Mouse (Mus musculus) CD4-positive helper T cell, adult 2 months (primary cell): ENCODE measurements around the gene Rab40b.

Experiments used
- DNase-seq: peaks from one replicate; pipeline ENCODE4 v3.0.0-alpha.2; 2012; ENCODE audit warnings: low read depth, missing footprints, low spot score

Gene Rab40b

GRCm38 (mm10) chr11:121387750-121388553 lies at the start of gene Rab40b:
Gene Rab40b, minus strand, starts transcription at chr11:121388251.
- peak; percentile 53 for DNase-seq

GRCm38 (mm10) chr11:121437236-121437635 lies 49.2 kb upstream of the Rab40b start:
- DNase-seq = no peak

GRCm38 (mm10) chr11:121434156-121435155 lies 46.4 kb upstream of the Rab40b start, which contains the start of gene Fn3k:
Gene Fn3k, plus strand, starts transcription at chr11:121434913.
- peak; percentile 90 for DNase-seq

DNA sequence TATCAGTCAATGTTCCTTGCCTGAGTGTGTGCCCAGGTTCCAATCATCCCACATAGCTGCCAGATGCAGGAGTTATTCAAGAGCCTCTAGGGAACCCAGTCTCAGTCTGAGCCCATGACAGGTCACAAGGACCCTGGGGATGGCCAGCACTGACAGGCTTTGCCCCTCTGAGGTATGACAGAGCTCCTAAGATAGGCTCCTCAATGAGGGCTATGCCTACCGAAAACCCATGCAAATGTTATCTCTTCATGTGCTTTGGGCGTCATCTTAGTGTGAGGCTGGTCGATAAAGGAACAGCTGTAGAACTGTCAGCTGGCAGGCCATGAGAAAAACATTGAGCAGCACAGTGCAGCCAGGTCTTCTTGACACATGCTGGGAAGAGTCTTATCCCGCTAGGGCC lies 45.3 kb upstream of the Rab40b start:
- DNase-seq = no peak

DNA sequence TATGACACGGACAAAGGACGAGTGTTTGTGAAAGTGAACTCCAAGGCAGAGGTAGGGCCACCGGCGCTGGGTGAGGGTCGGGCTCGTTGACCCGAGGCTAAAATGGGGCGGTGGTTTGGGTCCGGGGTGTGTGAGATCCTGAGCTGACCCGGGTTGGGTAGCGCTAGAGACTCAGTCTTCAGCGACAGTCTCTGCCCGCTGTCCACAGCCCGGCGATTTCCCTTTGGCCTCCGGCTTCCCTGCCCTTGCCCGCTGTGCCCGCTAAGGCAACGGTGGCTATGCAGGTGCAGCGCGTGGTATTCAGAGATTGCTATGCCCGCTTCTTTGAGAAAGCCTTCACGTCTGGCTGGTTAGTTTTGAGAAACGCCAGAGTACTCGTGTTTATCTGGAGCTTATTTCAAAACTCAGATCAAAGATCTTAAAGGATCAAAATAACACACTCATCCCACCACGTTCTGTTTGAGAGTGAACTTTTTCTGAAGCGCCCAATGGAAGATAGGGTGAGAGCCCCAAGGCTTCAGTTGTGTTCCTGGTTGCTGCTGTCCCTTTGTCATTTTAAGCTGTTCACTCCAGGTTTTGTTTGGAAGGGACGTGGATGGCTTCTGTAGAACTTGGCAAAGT lies 33.6 kb upstream of the Rab40b start:
- no peak for DNase-seq

DNA sequence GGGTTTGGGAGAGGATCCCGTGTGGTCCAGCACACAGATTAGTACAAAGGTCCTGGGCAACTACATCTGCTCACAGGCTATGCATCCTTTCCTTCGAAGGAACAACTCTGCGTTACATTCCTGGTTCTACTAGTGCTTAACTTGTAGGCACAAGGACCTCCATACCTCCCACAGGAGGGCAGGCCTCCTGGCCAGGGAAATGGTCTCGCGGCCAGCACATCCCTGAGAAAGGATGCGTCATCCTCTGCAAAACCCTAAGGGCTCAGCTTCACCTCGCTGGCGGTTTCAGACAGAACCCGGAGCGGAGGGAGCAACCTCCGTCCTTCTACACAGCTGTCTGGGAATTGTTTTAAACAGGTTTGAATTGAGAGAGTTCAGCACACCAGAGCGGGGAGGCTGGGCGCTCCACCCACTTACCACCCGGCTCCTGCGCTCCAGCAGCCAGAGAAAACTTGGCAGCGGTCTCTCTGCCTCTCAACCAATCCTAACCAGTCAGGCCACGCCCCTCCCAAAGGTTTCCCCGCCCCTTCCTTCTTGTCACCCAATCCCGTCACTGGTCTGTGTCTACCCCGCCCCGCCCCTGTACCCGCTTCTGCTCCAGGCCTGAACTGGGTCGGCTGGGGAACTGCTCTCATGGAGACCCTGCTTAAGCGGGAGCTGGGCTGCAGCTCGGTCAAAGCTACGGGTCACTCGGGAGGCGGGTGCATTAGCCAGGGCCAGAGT lies 32.9 kb upstream of the Rab40b start, which contains the start of gene Fn3krp:
Gene Fn3krp, plus strand, starts transcription at position 572 of the 723 bp plus-strand sequence.
- peak; percentile 97 for DNase-seq

GRCm38 (mm10) chr11:121420379-121420778 lies 32.3 kb upstream of the Rab40b start:
- no peak for DNase-seq

- DNase-seq = no peak
These were observed 30.9 kb upstream of the Rab40b start for GRCm38 (mm10) chr11:121418932-121419331.

DNA sequence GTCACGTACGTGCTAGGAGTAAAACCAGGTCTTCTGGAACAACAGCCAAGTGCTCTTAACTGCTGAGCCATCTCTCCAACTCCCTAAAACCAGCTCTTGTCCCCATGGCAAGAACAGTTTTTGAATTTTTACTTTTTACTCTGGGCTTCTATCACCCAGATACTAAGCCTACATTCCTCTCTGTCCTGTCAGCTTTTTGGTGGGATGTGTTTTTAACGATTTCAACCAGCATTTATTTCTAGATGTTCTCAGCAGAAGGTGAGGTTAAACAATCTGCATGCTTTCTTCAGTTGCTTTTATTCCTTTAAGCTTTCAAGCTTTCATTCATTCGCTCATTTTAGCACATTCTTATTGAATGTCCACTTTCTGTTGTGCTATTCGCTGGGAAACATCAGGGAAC lies 29.9 kb upstream of the Rab40b start:
- no peak for DNase-seq

GRCm38 (mm10) chr11:121415351-121415750 lies 27.3 kb upstream of the Rab40b start:
- no peak for DNase-seq

GRCm38 (mm10) chr11:121414762-121415161 lies 26.7 kb upstream of the Rab40b start:
- DNase-seq = no peak

GRCm38 (mm10) chr11:121407366-121408155 lies 19.5 kb upstream of the Rab40b start:
- DNase-seq = no peak

- no peak for DNase-seq
These were observed 4.4 kb upstream of the Rab40b start for GRCm38 (mm10) chr11:121392405-121392804.

DNA sequence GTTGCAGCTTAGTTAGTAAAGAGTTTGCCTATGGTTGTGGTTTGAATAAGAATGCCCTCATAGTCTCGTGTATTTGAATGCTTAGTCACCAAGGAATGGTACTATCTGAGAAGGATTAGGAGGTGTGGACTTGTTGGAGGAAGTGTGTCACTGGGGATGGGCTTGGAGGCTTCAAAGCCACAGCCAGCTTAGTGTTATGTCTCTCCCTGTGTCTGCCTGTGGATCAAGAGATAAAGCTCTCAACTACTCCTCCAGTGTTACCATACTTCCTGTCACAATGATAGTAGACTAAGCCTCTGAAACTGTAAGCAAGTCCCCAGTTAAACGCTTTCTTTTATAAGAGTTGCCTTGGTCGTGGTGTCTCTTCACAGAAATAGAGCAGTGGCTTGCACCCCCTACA lies 2.7 kb upstream of the Rab40b start:
- no peak for DNase-seq

- DNase-seq = no peak
These were observed 499 bp upstream of the Rab40b start for GRCm38 (mm10) chr11:121388554-121388945.

GRCm38 (mm10) chr11:121380294-121380693 lies 7.8 kb downstream of the Rab40b start:
- DNase-seq = no peak

DNA sequence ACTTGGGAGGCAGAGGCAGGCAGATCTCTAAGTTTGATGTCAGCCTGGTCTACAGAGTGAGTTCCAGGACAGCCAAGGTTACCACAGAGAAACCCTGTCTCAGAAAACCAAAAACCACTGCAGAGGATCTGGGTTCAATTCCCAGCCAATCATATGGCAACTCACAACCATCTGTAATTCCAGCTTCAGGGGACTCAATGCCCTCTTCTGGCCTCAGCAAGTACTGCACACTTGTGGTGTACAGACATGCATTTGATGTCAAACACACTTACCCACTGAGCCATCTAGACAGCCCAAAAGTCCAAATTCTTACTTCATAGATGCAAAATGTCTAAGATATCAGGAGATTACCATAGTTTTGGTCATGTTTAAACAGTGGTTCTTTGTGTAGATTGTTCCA lies 9.4 kb downstream of the Rab40b start:
- DNase-seq = no peak

DNA sequence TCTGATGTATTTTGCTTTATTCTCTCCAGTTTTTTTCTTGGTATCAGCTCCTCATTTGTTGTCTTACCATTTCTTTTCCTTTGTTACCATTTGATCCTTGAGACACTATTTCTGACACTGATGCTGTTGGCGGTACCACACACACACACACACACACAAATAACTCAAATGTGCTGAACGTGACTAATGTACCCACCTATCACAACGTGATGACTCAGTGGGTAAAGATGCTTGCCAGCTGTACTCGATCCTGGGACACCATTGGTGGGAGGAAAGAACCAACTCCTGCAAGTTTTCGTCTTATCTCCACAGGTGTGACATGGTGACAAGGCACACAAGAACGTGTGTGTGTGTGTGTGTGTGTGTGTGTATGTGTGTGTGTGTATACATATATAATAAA lies 14.7 kb downstream of the Rab40b start:
- no peak for DNase-seq

DNA sequence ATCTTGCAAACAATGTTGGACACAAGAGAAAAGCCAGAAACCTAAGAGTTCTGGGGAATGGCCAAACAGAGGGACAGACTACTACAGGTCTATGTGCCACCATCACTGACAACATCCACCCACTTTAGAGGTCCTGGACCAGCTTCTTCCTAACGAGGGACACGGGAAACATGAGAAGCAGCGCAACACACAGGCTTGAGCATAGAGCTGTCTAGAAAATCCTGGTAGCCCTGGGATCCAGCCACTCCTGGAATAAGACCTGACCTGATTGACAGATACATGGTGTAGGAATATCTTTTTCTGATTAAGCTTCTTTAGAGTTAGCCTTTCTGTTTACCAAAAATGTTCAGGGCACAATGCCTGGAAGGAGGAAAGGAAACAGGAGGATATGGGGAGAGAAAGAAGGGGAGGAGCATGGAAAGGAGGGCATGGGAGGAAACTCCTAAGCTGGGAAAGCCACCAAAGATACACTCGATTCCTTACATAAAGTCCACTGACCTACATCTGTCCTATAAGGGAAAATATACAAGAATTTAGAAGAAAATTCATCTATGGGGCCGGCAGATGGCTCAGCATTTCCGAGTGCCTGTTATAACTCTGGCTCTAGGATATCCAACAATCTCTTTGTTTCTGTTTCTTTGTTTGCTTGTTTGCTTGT lies 17.6 kb downstream of the Rab40b start:
- no peak for DNase-seq

DNA sequence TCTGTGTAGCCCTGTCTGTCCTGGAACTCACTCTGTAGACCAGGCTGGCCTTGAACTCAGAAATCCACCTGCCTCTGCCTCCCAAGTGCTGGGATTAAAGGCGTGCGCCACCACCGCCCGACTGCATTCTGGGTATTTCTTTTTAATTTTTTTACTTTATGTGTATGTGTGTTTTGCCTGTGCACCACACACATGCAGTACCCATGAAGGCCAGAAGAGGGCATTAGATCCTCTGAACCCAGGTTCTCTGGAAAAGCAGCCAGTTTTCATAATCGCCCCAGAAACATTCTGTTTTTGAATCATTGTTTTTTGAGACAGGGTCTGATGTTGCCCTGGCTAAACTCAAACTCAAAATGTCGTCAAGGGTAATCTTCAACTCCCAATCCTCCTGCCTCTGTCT lies 18.4 kb downstream of the Rab40b start:
- peak; percentile 35 for DNase-seq
